Mouse (Mus musculus) NIH3T3 (cell line): ENCODE data around the gene Mall.

ENCODE experiments used
- DNase-seq: peaks from one replicate; pipeline ENCODE4 v3.0.0-alpha.2; 2012; ENCODE audit warnings: low read depth

Gene Mall

GRCm38 (mm10) chr2:127728661-127729450 is 876 bp downstream of the Mall start:
- no peak for DNase-seq

DNA sequence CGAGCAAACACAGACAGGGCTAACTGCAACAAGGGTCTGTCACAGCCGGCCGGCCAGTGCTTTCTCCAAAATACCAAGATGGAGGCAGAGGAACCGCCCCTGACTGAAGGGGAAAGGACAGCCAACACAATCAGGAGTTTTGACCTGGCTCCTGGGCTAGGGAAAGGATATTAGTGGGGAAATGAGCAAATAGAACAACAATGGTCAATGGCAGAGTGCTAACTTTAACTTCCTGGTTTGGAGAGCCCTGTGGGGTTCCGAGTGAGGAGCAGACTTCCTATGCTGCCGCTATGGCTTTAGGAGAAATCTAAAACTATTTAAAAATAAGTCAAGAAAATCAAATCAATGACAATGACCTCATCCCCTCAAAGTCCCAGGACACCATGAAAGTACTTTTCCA is 1.6 kb downstream of the Mall start:
- DNase-seq, result no peak

DNA sequence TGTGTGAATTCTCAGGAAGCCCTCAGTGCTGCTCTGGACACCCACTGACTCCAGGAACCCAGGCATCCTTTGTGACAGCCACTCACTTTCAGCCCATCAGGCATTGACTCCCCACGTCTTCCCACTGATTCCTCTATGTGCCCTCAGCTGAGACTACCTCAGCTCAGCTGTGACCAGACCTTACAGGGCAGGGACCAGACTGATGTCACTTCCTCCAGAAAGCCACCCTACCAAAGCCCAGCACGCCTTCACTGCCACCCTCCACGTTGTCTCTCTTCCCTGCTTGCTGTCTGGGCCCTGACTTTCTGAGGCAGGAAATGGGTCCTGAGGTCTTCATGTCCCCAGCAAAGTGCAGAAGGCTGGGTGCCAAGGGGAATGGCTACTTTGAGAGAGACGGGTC is 6.5 kb downstream of the Mall start:
- DNase-seq, result no peak

GRCm38 (mm10) chr2:127722176-127722892 is 7.4 kb downstream of the Mall start:
- DNase-seq, result peak; percentile 86

DNA sequence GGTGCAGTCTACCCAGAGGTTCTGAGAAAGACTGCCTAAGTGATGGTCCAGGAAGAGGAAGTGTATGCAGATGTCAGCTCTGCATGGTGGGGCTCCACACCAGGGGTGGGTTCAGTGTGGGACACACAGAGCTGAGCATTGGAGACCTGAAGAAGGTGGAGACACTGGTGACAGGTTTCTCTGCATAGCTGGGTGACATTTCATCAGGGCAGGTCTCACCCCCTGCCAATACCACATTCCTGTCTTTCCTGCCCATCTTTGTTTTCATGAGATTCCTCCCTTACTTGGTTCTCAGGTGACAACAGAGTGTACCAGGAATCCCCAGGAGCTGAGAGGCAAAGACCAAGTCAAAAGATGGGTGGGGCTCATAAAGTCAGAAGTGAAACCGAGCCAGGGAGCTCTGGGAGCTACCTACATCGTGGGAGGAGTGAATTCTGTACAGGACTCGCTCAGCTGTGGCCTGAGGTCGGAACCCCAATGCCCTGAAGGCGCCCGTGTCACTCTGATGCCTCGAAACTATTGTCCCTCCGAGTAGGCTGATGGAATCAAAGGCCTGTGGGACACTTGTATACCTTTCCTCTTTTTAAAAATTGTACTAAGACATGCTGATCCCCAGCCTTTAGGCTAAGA is 10.8 kb downstream of the Mall start:
- DNase-seq, result no peak

DNA sequence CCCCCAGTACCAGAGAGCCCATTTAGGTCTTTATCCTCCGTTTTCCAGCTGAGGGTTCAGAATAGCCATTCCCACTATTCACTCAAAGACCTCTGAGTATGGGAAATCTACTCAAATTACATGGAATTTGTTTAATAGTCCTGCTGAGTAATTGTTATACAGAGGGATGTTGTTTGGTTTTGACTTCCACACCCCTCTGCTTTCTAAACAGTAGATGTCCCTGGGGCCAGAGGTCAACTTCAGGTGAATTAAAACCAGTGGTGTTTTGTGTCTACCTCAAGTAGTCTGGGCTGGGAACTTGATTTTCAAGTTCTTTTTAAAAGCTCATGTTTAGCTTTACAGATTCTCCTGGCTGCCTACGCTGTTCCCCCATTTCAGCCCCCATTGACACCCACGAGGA is 15.0 kb downstream of the Mall start:
- DNase-seq, result no peak

GRCm38 (mm10) chr2:127708792-127709191 is 20.9 kb downstream of the Mall start:
- no peak for DNase-seq

DNA sequence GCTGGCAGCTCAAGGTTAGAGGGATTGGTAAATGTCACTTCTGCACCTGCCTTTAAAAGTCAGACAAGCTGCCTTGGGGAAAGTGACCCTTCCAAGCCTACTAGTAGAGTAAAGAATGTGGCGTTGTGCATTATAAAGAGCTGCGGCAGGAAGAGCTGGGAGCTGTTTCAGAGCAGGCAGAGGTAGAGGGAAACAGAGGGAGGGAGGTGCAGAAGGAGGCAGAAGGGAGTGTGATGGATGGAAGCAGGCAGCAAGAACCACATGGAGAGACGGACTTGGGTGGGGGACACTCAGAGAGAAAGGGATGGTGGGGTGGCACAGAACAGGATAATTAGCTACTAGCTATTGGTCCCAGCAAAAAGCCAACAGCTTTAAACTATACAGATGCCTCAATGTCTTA is 21.7 kb downstream of the Mall start:
- no peak for DNase-seq

GRCm38 (mm10) chr2:127705267-127705666 is 24.5 kb downstream of the Mall start:
- DNase-seq, result no peak

GRCm38 (mm10) chr2:127689239-127689638 is 40.5 kb downstream of the Mall start:
- no peak for DNase-seq

GRCm38 (mm10) chr2:127683687-127684331 is 45.9 kb downstream of the Mall start:
- peak; percentile 76 for DNase-seq

DNA sequence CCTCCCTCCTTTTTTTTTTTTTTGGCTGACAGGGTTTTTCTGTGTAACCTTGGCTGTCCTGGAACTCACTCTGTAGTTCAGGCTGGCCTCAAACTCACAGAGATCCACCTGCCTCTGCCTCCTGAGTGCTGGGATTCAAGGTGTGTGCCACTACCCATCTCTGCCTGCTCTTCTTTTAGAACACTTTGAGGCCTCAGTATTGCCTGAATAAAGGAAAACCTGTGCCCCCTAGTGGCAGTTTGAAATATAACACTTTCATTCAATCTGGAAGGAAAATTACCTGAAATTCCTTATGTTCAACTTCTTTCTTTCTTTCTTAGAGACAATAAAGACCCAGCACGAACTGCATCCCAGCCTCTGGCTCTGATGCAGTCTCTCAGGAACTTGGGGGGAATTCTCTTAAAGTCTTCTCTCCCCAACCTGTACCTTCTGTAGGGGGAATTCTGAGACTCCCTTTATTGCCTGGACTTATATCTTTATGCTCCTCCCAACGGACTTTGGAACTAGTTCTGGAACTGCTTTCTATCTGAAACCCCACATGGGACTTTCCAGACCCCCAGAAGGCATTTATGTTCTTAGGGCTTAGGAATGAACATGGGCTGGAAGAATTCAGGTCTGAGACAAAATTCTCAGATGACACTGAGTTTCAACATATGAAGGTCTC is 61.8 kb downstream of the Mall start:
- DNase-seq, result peak; percentile 71

- no peak for DNase-seq
Observed at GRCm38 (mm10) chr2:127667015-127667414, 62.7 kb downstream of the Mall start.

DNA sequence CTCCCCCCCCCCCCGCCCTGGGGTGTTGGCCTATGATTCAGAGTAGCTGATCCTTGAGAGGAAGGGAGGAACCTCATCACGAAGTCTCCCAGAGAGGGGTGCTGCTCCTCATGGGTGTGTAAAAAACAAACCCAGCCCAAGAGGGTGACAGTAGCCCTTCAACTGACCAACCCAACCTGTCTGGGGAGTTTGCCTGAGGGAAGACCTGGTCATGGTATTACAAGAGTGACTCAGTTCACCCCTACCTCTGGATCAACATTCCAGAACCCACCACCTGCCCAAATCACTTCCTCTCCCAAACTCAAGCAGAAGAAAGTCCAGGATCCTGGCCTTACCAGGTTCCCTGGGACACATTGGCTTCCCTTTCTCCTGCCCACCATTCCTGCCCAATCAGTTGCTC is 67.0 kb downstream of the Mall start:
- no peak for DNase-seq

DNA sequence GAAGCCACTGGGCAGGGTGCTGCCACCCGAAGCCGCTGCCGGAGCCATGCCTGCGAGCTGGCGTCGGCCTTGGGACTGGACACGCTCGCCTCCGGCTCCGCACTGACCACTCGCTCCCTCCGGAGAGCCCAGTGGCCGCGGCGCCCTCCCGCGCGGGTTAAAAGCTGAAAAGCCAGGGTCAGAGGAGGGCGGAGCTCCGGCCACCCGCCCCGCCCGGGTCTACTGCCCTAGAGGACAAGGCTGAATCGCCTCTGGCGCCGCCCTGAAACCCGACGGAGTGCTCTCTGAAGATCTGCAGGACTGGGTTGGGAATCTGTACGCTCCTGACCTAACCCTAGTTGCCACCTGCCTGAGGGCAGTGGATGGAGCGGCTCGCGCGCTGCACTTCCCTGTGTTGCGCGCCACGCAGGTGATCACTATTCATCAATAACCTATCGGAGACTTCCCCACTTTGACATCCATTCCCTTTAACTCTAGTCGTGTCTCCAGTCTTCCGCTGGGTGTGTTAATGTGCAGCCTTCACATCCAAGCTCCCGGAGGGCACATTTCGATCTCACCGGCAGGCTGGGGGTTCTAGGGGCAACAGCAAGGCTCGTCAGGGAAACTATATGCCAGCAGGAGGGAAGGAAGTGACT is 73.5 kb downstream of the Mall start, which contains the start of gene Mal:
Gene Mal (minus strand): TSS at position 610 of the 635 bp plus-strand sequence.
- DNase-seq, result no peak

DNA sequence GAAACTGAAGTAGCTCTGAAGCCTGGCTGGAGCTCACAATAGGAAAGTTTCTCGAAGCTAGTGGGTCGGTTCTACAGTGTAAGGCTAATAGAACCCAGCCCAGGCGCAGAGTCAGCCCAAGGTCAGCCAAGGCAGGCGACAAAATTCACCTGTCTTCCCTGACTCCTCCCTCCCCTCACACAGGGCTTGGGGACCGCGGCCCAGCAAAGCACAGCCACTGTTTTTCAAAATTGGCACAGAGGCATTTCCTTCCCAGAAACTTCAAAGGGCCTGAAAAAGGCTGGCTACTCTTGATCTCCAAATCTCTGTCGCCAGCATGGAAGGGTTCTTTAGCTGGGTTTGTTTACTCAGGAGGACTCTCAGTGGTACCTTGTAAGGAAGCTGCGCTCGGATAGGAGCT is 74.3 kb downstream of the Mall start:
- no peak for DNase-seq

DNA sequence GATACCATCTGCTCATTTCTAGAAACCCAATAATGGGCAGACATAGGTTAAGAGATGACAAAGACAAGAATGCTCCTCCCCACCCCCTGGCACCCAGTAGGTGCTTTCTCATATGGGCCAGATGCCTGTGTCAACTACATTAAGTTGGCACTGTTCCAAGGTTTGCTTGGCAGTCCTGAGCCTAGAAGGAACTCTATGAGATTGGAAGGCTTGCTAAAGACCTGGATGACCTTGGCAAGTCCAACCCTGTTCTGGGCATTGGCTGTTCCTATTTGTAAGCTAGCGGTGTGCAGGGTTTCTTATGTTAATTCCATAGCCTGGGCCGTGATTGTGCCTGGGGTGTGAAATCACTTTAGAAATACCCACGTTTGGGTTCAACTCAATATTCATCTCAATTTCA is 74.9 kb downstream of the Mall start:
- no peak for DNase-seq
